Mouse (Mus musculus) forebrain, embryonic 11.5 days (tissue): ENCODE data around the gene Lrrn4. TPM values are rescaled to one million over a fixed set of nuclear protein-coding genes. Genes with fewer than 3 reads are reported as not detected.

ENCODE experiments used
- ATAC-seq: fragments of 200-750 bp; cut with Nextera tagmentation; replicated peaks from 2 replicates; pipeline ENCODE4 v1.8.0; 2017; ENCODE audit warnings: moderate TSS enrichment; ENCODE audit not compliant: low FRiP score
- DNase-seq: peaks from one replicate; pipeline ENCODE4 v3.0.0-alpha.2; 2017; ENCODE audit warnings: low spot score
- H3K27ac ChIP-seq: fragments of 300-500 bp; sonication (generic); 2 replicates; pipeline ENCODE4 v1.5.1; 2014; ENCODE audit warnings: low read depth, low read length
- H3K27me3 ChIP-seq: fragments of 300-500 bp; sonication (generic); 2 replicates; pipeline ENCODE4 v1.6.1; 2014; ENCODE audit warnings: mild to moderate bottlenecking, low read length, mixed read lengths; ENCODE audit not compliant: control insufficient read depth, insufficient read depth
- H3K36me3 ChIP-seq: fragments of 300-500 bp; sonication (generic); 2 replicates; pipeline ENCODE4 v1.6.1; 2014; ENCODE audit warnings: mild to moderate bottlenecking, low read length, moderate library complexity, mixed read lengths; ENCODE audit not compliant: control insufficient read depth, insufficient read depth
- H3K4me1 ChIP-seq: fragments of 300-500 bp; sonication (generic); replicated peaks from 2 replicates; pipeline ENCODE4 v1.6.1; 2014; ENCODE audit warnings: low read length, mixed read lengths; ENCODE audit not compliant: control insufficient read depth, insufficient read depth
- H3K4me2 ChIP-seq: fragments of 300-500 bp; sonication (generic); 2 replicates; pipeline ENCODE4 v1.6.1; 2014; ENCODE audit warnings: low read depth, mild to moderate bottlenecking, low read length, moderate library complexity, mixed read lengths; ENCODE audit not compliant: severe bottlenecking
- H3K4me3 ChIP-seq: fragments of 300-500 bp; sonication (generic); 2 replicates; pipeline ENCODE4 v1.5.1; 2014; ENCODE audit warnings: low read depth, low read length
- H3K9ac ChIP-seq: fragments of 300-500 bp; sonication (generic); 2 replicates; pipeline ENCODE4 v1.6.1; 2014; ENCODE audit warnings: low read length
- H3K9me3 ChIP-seq: fragments of 300-500 bp; sonication (generic); 2 replicates; pipeline ENCODE4 v1.6.1; 2016; ENCODE audit warnings: low read length, mixed read lengths; ENCODE audit not compliant: control insufficient read depth
- WGBS: fragments of 180-500 bp; shearing (Covaris S2); extraction: QIAGEN DNeasy Blood & Tissue Kit; methylation state at CpG from one replicate; pipeline ENCODE4 v1.1.7; 2014; 5-methylcytosine and 5-hydroxymethylcytosine counted together
- polyA plus RNA-seq: library from polyadenylated mRNA; unstranded; fragments of >200 nt; fragmentation: Nextera tagmentation; extraction: Ambion mirVana; gene quantifications from 2 replicates; pipeline ENCODE4 v1.2.1, GENCODE M21; 2014

Gene Lrrn4
- polyA plus RNA-seq, 1 experiment from 2014 or later, result 0.24 TPM

- WGBS, result under 1% methylated on average over 58 of the region's 58 CpGs
- peak overlapping the region; percentile 87 for H3K4me2 ChIP-seq
- peak overlapping the region; percentile 46 for H3K4me3 ChIP-seq
- H3K27me3 ChIP-seq, result peaks cover 23% of the 10 kb centered on the region
- no peak overlapping the region for H3K27ac ChIP-seq
- no peaks in the 10 kb centered on the region for H3K36me3 ChIP-seq
- H3K9me3 ChIP-seq, result no peaks in the 10 kb centered on the region
- H3K9ac ChIP-seq, result peak overlapping the region; percentile 45
- peak; percentile 53 for ATAC-seq
- H3K4me1 ChIP-seq, result peaks cover 2% of the 10 kb centered on the region; the same call in 1 of the 2 replicates
- DNase-seq, result peak; percentile 76
Measured at GRCm38 (mm10) chr2:132879261-132880044, 1.2 kb downstream of the Lrrn4 start.

GRCm38 (mm10) chr2:132876991-132877390 lies 3.7 kb downstream of the Lrrn4 start:
- no peak for ATAC-seq
- DNase-seq, result no peak
- peaks cover 2% of the 10 kb centered on the region; the same call in 1 of the 2 replicates for H3K4me1 ChIP-seq
- no peak overlapping the region for H3K9ac ChIP-seq
- H3K27ac ChIP-seq, result no peak overlapping the region
- no peaks in the 10 kb centered on the region for H3K9me3 ChIP-seq
- peaks cover 23% of the 10 kb centered on the region for H3K27me3 ChIP-seq
- 57% methylated on average over 1 of the region's 1 CpGs for WGBS
- H3K4me2 ChIP-seq, result no peak overlapping the region
- H3K4me3 ChIP-seq, result no peak overlapping the region
- H3K36me3 ChIP-seq, result no peaks in the 10 kb centered on the region

DNA sequence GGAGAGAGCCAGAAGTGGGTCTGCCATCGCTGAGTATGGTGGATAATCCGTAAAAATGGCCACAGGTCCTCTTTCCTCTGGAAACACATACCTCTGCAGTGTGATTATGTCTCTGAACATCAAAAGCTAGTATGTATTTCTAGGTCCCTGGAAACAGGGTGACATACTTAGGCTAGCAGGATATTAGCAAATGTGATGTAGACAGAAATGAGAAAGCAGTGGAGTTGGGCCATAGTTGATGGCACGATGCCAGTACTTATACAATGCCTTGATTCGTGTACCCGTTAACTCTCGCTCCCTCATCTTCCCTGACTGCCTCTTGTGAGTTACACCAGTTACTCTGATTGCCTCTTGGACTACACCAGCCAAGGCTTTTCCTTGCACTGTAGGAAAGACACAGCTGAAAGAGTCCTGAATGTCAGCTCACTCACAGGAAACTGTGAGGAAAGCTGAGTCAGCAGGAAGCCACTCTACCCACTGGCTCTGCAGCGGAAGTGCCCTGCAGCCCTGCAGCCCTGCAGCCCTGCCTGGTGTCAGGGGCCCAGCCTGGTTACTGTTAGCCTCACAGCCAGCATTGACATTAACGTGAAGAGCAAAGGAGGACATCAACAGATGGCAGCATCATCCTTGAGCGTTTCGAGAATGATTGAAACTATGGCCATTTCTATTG lies 6.9 kb downstream of the Lrrn4 start:
- Histone ChIP-seq H3K4me3 (no peak overlapping the region), H3K9me3 (no peaks in the 10 kb centered on the region), H3K4me1 (no peaks in the 10 kb centered on the region; the same call in 1 of the 2 replicates), H3K4me2 (no peak overlapping the region), H3K27ac (no peak overlapping the region), H3K36me3 (no peaks in the 10 kb centered on the region), H3K27me3 (peaks cover 9% of the 10 kb centered on the region), H3K9ac (no peak overlapping the region)
- ATAC-seq (no peak), DNase-seq (no peak)
- 89% methylated on average over 10 of the region's 10 CpGs for WGBS

DNA sequence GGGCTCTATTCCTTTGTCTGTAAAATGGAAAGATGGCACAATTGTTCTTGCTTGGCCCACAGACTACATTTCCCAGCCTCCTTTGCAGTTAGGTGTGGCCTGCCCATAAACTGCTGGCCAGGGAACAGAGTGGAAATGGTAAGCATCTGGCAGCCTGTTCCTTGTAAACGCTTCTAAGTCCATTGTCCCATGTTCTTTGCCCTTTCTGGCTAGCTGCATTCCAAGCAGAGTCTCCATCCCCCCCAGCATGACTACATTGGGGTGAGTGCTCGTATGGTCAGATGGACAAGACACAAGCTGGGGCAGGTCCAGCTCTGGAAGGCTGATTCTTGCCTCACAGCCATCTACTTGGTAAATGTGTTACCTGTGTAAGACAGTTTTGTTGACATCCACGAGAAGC lies 9.0 kb downstream of the Lrrn4 start:
- DNase-seq, result no peak
- 84% methylated on average over 3 of the region's 3 CpGs for WGBS
- Histone ChIP-seq H3K4me3 (no peak overlapping the region), H3K9ac (no peak overlapping the region), H3K36me3 (no peaks in the 10 kb centered on the region), H3K9me3 (no peaks in the 10 kb centered on the region), H3K4me1 (no peaks in the 10 kb centered on the region), H3K4me2 (no peak overlapping the region), H3K27me3 (no peaks in the 10 kb centered on the region), H3K27ac (no peak overlapping the region)
- no peak for ATAC-seq

GRCm38 (mm10) chr2:132870286-132870685 lies 10.4 kb downstream of the Lrrn4 start:
- H3K27me3 ChIP-seq, result no peaks in the 10 kb centered on the region
- no peak overlapping the region for H3K4me3 ChIP-seq
- no peak for DNase-seq
- WGBS, result 80% methylated on average over 4 of the region's 4 CpGs
- no peak overlapping the region for H3K9ac ChIP-seq
- H3K4me2 ChIP-seq, result no peak overlapping the region
- no peaks in the 10 kb centered on the region for H3K4me1 ChIP-seq
- H3K27ac ChIP-seq, result no peak overlapping the region
- H3K9me3 ChIP-seq, result no peaks in the 10 kb centered on the region
- no peak for ATAC-seq
- H3K36me3 ChIP-seq, result no peaks in the 10 kb centered on the region

GRCm38 (mm10) chr2:132869682-132870081 lies 11.0 kb downstream of the Lrrn4 start:
- Histone ChIP-seq H3K36me3 (no peaks in the 10 kb centered on the region), H3K27ac (no peak overlapping the region), H3K9ac (no peak overlapping the region), H3K4me2 (no peak overlapping the region), H3K9me3 (no peaks in the 10 kb centered on the region), H3K4me3 (no peak overlapping the region), H3K27me3 (no peaks in the 10 kb centered on the region), H3K4me1 (no peaks in the 10 kb centered on the region)
- ATAC-seq (no peak), DNase-seq (no peak)
- WGBS, result 86% methylated on average over 5 of the region's 5 CpGs

DNA sequence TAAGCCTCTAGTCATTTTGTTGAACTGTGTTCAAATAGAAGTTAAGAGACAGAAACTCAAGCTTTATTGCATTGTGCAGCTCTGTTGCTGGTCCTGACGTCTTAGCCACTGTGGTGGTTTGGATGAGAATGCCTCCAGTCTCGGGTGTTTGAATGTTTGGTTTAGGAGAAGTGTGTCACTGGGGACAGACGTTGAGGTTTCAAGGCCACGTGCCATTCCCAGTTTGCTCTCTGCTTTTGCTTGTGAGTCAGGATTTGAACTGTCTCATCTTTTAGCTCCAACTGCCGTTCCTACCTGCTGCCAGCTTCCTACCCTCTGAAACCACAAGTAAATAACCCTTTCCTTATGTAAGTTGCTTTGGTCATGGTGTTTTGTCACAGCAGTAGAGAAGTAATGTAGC lies 13.2 kb downstream of the Lrrn4 start:
- ATAC-seq (no peak), DNase-seq (no peak)
- no peak overlapping the region for H3K27ac ChIP-seq
- H3K4me2 ChIP-seq, result no peak overlapping the region
- no peaks in the 10 kb centered on the region for H3K4me1 ChIP-seq
- H3K27me3 ChIP-seq, result no peaks in the 10 kb centered on the region
- no peak overlapping the region for H3K4me3 ChIP-seq
- H3K36me3 ChIP-seq, result no peaks in the 10 kb centered on the region
- H3K9ac ChIP-seq, result no peak overlapping the region
- 83% methylated on average over 5 of the region's 5 CpGs for WGBS
- no peaks in the 10 kb centered on the region for H3K9me3 ChIP-seq

DNA sequence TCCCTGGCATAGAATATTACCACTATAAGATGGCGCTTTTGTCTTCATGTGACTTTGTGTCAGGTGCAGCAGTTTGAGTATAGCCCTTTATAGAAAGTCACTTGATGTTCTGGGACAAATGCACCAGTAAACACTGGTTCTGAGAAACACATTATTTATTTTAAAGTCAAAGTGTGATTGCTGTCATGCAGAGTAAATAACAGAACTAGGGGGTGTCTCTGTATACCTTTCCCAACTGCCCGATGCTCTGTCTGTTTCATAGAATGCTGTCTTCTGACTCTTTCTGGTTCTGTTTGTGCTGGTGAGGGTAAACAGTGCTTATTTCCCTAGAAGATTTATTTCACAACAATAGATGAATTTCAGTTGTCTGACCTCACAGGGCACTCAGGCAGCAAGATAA lies 17.4 kb downstream of the Lrrn4 start:
- DNase-seq (no peak), ATAC-seq (no peak)
- H3K4me1 ChIP-seq, result no peaks in the 10 kb centered on the region
- H3K36me3 ChIP-seq, result no peaks in the 10 kb centered on the region
- H3K27me3 ChIP-seq, result no peaks in the 10 kb centered on the region
- H3K9ac ChIP-seq, result no peak overlapping the region
- no peak overlapping the region for H3K4me2 ChIP-seq
- H3K27ac ChIP-seq, result no peak overlapping the region
- no peak overlapping the region for H3K4me3 ChIP-seq
- H3K9me3 ChIP-seq, result no peaks in the 10 kb centered on the region
- WGBS, result 91% methylated on average over 2 of the region's 2 CpGs
